Mouse (Mus musculus): ENCODE data around the gene Sugct. TPM values are rescaled to one million over a fixed set of nuclear protein-coding genes. Genes with fewer than 3 reads are reported as not detected.

Sugct gene
- total RNA-seq, 2 experiments from 2014 or later, result 1.4 to 2.2 TPM

GRCm38 (mm10) chr13:17043426-17044224, 651.7 kb downstream of the Sugct start:
- no peak for ATAC-seq (replicated peaks; ENCODE audit: poor library complexity)

GRCm38 (mm10) chr13:17042332-17042731, 653.0 kb downstream of the Sugct start:
- no peak for ATAC-seq (replicated peaks; ENCODE audit: poor library complexity)

- peak; percentile 34; the same call in 1 of the 2 replicates for ATAC-seq (replicated peaks; ENCODE audit: poor library complexity)
Measured at GRCm38 (mm10) chr13:17039727-17040126, 655.6 kb downstream of the Sugct start.

GRCm38 (mm10) chr13:17038341-17038740, 657.0 kb downstream of the Sugct start:
- no peak for ATAC-seq (replicated peaks; ENCODE audit: poor library complexity)

- no peak for ATAC-seq (replicated peaks; ENCODE audit: poor library complexity)
Measured at GRCm38 (mm10) chr13:17037899-17038298, 657.5 kb downstream of the Sugct start.

- no peak for ATAC-seq (replicated peaks; ENCODE audit: poor library complexity)
Measured at GRCm38 (mm10) chr13:17030761-17031160, 664.6 kb downstream of the Sugct start.

- ATAC-seq (replicated peaks; ENCODE audit: poor library complexity), result peak; percentile 93
Measured at GRCm38 (mm10) chr13:17028595-17028994, 666.8 kb downstream of the Sugct start.

- peak; percentile 80 for ATAC-seq (replicated peaks; ENCODE audit: poor library complexity)
Measured at GRCm38 (mm10) chr13:17027846-17028529, 667.4 kb downstream of the Sugct start.

GRCm38 (mm10) chr13:17027001-17027400, 668.4 kb downstream of the Sugct start:
- ATAC-seq (replicated peaks; ENCODE audit: poor library complexity), result no peak

GRCm38 (mm10) chr13:16996464-16996863, 698.9 kb downstream of the Sugct start:
- no peak for ATAC-seq (replicated peaks; ENCODE audit: poor library complexity)

GRCm38 (mm10) chr13:16995321-16995720, 700.0 kb downstream of the Sugct start:
- no peak for ATAC-seq (replicated peaks; ENCODE audit: poor library complexity)

GRCm38 (mm10) chr13:16977743-16978142, 717.6 kb downstream of the Sugct start:
- ATAC-seq (replicated peaks; ENCODE audit: poor library complexity), result no peak

GRCm38 (mm10) chr13:16971277-16971676, 724.1 kb downstream of the Sugct start:
- no peak for ATAC-seq (replicated peaks; ENCODE audit: poor library complexity)

- no peak for ATAC-seq (replicated peaks; ENCODE audit: poor library complexity)
Measured at GRCm38 (mm10) chr13:16968995-16969394, 726.4 kb downstream of the Sugct start.

GRCm38 (mm10) chr13:16964823-16965475, 730.4 kb downstream of the Sugct start:
- no peak for ATAC-seq (replicated peaks; ENCODE audit: poor library complexity)

- ATAC-seq (replicated peaks; ENCODE audit: poor library complexity), result no peak
Measured at GRCm38 (mm10) chr13:16952045-16952444, 743.3 kb downstream of the Sugct start.

GRCm38 (mm10) chr13:16939466-16939811, 755.9 kb downstream of the Sugct start:
- ATAC-seq (replicated peaks; ENCODE audit: poor library complexity), result no peak

- no peak for ATAC-seq (replicated peaks; ENCODE audit: poor library complexity)
Measured at GRCm38 (mm10) chr13:16938552-16939465, 756.5 kb downstream of the Sugct start.

GRCm38 (mm10) chr13:16937422-16938202, 757.7 kb downstream of the Sugct start:
- peak; percentile 46 for ATAC-seq (replicated peaks; ENCODE audit: poor library complexity)

- no peak for ATAC-seq (replicated peaks; ENCODE audit: poor library complexity)
Measured at GRCm38 (mm10) chr13:16935029-16935428, 760.3 kb downstream of the Sugct start.

Measured in megakaryocyte progenitor cell, adult 5-6 weeks (primary cell).